Mouse (Mus musculus): ENCODE data around the gene Nav1.
A peak's percentile ranks its signal among the peaks of the same experiment; 100 is the strongest.

Nav1 gene

GRCm38 (mm10) chr1:135429901-135430668 lies 177.0 kb downstream of the Nav1 start, which contains the start of gene Ipo9:
Gene Ipo9 (minus strand): TSS chr1:135430499.
- peak; percentile 96 for DNase-seq

- DNase-seq = no peak
Observed at GRCm38 (mm10) chr1:135427390-135427789, 179.7 kb downstream of the Nav1 start.

DNA sequence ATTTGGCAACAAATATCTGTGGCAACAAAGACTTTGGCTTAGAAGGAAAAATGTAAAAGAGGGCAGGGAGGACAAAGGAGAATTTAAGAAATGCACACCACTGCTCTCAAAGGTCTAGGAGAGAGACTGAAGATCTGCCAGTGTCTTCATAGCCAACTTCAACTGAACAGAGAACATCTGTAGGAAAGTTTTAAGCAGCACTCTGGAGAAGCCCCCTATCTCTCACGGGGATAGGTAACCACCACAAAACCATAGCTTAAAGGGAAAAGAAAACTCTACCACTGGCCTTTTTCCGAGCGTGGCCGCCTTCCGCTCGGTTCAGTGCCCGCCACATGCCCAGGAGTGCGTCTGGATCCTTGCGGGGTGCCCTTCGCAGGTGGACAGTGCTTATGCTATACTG lies 180.4 kb downstream of the Nav1 start:
- no peak for DNase-seq

DNA sequence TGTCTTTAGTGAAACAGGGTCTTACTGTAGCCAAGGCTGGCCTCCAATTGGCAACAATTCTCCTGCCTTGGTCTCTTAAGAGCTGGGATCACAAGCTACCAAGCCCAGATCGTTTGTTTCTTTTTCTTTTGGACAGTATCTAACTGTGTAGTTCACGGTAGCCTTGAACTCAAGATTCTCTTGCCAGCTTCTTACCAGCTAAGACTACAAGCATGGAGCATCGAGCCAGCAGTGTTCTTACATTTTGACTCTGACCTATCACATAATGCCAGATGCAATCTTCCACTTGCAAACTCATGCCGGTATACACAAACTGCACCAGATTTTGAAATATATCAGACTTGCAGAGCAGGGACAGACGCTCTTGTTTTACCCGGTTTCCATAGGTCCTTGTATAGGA lies 184.3 kb downstream of the Nav1 start:
- DNase-seq = no peak

GRCm38 (mm10) chr1:135413996-135414395 lies 193.1 kb downstream of the Nav1 start:
- no peak for DNase-seq

- DNase-seq = no peak
Observed at GRCm38 (mm10) chr1:135412130-135412529, 195.0 kb downstream of the Nav1 start.

DNA sequence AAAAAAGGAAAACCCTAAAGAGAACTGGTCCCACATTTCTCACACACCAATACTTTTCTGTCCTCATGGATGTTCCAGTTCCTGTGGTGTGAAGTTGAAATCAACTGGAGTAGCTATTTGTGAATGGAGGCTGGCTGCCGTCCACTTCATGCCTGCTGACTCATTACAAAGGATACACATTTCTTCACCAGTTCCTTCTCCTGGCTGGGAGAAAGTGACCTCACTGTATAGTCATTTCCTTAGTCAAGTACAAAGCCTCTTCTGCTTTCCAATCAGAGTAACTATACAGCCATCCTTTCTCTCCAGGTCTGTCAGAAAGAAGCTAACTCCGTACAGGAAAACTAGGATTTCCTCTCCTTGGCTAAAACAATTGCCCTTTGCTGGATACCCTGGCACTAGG lies 196.1 kb downstream of the Nav1 start:
- DNase-seq = peak; percentile 73

GRCm38 (mm10) chr1:135408973-135409372 lies 198.1 kb downstream of the Nav1 start:
- DNase-seq = no peak

DNA sequence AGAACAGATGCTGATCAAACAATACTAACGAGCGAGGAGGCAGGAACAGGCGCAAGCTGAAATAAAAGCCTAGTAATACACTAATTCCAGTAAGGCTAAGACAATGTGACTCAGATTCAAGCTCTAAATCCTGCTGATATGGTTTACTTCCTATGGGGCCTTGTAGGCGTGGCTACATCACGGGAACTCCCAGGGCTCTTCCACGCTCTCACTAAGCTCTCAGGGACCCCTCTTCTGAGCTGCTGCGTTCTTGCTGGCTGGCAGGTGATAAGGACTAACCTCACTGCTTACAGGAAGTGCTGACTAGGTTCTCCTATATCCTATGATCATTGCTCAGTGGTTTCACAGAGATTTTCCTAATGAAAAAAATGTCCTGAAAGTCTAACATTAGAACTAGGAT lies 201.7 kb downstream of the Nav1 start:
- no peak for DNase-seq

DNA sequence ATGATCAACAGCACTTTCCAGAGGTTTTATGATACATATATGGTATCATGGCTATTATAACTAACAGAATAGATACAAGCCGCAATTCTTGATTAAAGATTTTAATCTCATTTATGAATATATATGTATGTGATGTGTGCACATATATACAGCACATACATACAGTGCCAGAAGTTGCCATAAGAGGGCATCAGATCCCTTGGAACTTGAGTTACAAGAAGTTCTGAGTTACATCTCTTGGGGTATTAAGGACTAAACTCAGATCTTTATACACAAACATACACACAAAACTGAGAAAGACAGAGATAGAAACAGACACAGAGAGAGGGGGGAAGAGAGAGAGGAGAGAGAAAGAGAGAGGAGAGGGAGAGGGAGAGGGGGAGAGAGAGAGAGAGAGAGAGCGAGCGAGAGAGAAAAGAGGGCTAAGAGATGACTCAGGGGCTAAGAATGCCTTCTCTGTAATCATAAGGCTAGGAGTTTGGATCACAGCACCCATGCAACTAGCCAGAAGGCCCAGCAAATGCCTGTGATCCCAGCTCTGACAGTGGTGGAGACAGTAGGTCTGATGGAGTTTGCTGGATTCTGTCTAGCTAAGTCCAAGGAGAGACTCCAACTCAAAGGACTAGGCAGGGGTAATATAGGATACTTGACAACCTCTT lies 205.5 kb downstream of the Nav1 start:
- DNase-seq = no peak

DNA sequence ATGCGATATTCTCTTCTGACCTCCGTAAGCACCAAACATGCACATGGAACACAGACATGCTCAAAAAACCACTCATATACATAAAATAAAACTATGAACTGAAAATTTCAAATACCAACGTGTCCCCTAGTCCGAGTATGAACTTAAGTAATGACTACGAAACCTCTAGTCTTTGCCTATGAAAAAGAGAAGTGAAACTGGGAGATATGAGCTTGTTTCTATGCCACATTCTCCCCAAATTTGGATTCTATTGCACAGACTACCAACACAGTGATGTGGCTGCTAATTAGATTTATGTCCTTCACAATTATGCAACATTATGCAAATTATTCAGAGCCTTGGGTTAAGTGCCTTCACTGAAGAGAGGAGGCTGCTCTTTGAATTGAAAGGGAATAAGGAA lies 207.6 kb downstream of the Nav1 start:
- DNase-seq = no peak

GRCm38 (mm10) chr1:135385161-135385560 lies 221.9 kb downstream of the Nav1 start:
- no peak for DNase-seq

Data from kidney, postnatal 14 days (tissue).